Mouse (Mus musculus): ENCODE data around the gene Ccz1. TPM values are rescaled to one million over a fixed set of nuclear protein-coding genes. Genes with fewer than 3 reads are reported as not detected.

The Ccz1 gene
- polyA plus RNA-seq, 1 experiment: 31.0 TPM

GRCm38 (mm10) chr5:144039156-144039675 is 24.5 kb upstream of the Ccz1 start:
- no peak overlapping the region for H3K4me2 ChIP-seq (ENCODE audit: low read depth)
- no peaks in the 10 kb centered on the region for H3K36me3 ChIP-seq (ENCODE audit: control insufficient read depth, insufficient read depth)
- H3K79me2 ChIP-seq (ENCODE audit: control insufficient read depth, insufficient read depth): no peaks in the 10 kb centered on the region
- TF ChIP-seq CEBPB (IDR thresholded peaks at IDR 0.05; ENCODE audit: insufficient read depth, poor library complexity, severe bottlenecking) (no peak), SRF (IDR thresholded peaks at IDR 0.05; ENCODE audit: control insufficient read depth, insufficient read length, low read depth) (no peak), TCF12 (IDR thresholded peaks at IDR 0.05; ENCODE audit: insufficient read depth, poor library complexity, severe bottlenecking) (no peak), POLR2A (IDR thresholded peaks at IDR 0.05; ENCODE audit: insufficient read length, low read depth) (no peak), POLR2AphosphoS2 (IDR thresholded peaks at IDR 0.05; ENCODE audit: insufficient read length, low read depth) (no peak), MYOD1 (IDR thresholded peaks at IDR 0.05; ENCODE audit: control insufficient read depth in 1 of 3, insufficient read length in 2 of 3, low read depth in 2 of 3) (no peak), MYOG (IDR thresholded peaks at IDR 0.05; ENCODE audit: control insufficient read depth in 1 of 3, insufficient read depth in 1 of 3, insufficient read length in 2 of 3, low read depth in 2 of 3) (no peak), REST (IDR thresholded peaks at IDR 0.05; ENCODE audit: insufficient read depth, insufficient read length) (no peak), TCF3 (IDR thresholded peaks at IDR 0.05; ENCODE audit: insufficient read length, low read depth) (no peak)
- peaks cover 26% of the 10 kb centered on the region for H3K27me3 ChIP-seq (ENCODE audit: control insufficient read depth, insufficient read depth, insufficient read length)
- H3K4me3 ChIP-seq: no peak overlapping the region
- no peak overlapping the region for H3ac ChIP-seq (ENCODE audit: control insufficient read depth, insufficient read length)

- H3K79me2 ChIP-seq (ENCODE audit: control insufficient read depth, insufficient read depth): no peaks in the 10 kb centered on the region
- no peak for TF ChIP-seq POLR2A (IDR thresholded peaks at IDR 0.05; ENCODE audit: insufficient read length, low read depth)
- no peak for TF ChIP-seq MYOG (IDR thresholded peaks at IDR 0.05; ENCODE audit: control insufficient read depth in 1 of 3, insufficient read depth in 1 of 3, insufficient read length in 2 of 3, low read depth in 2 of 3)
- TF ChIP-seq SRF (IDR thresholded peaks at IDR 0.05; ENCODE audit: control insufficient read depth, insufficient read length, low read depth): no peak
- no peak for TF ChIP-seq MAX (IDR thresholded peaks at IDR 0.05; ENCODE audit: low read depth)
- TF ChIP-seq CEBPB (IDR thresholded peaks at IDR 0.05; ENCODE audit: insufficient read depth, poor library complexity, severe bottlenecking): no peak
- TF ChIP-seq E2F4 (IDR thresholded peaks at IDR 0.05; ENCODE audit: insufficient read depth): no peak
- no peak for TF ChIP-seq REST (IDR thresholded peaks at IDR 0.05; ENCODE audit: insufficient read depth, insufficient read length)
- TF ChIP-seq USF1 (IDR thresholded peaks at IDR 0.05; ENCODE audit: low read depth): no peak
- no peak for TF ChIP-seq POLR2AphosphoS2 (IDR thresholded peaks at IDR 0.05; ENCODE audit: insufficient read length, low read depth)
- TF ChIP-seq TCF12 (IDR thresholded peaks at IDR 0.05; ENCODE audit: insufficient read depth, poor library complexity, severe bottlenecking): no peak
- no peak for TF ChIP-seq MYOD1 (IDR thresholded peaks at IDR 0.05; ENCODE audit: control insufficient read depth in 1 of 3, insufficient read length in 2 of 3, low read depth in 2 of 3)
- no peak for TF ChIP-seq TCF3 (IDR thresholded peaks at IDR 0.05; ENCODE audit: insufficient read length, low read depth)
- H3K27me3 ChIP-seq (ENCODE audit: control insufficient read depth, insufficient read depth, insufficient read length): peaks cover 13% of the 10 kb centered on the region
- H3K4me3 ChIP-seq: no peak overlapping the region
- H3K36me3 ChIP-seq (ENCODE audit: control insufficient read depth, insufficient read depth): no peaks in the 10 kb centered on the region
- no peak overlapping the region for H3K4me2 ChIP-seq (ENCODE audit: low read depth)
- no peak overlapping the region for H3ac ChIP-seq (ENCODE audit: control insufficient read depth, insufficient read length)
Measured at GRCm38 (mm10) chr5:144036952-144037351, 22.3 kb upstream of the Ccz1 start.

GRCm38 (mm10) chr5:144034567-144034966 is 19.9 kb upstream of the Ccz1 start:
- H3K4me2 ChIP-seq (ENCODE audit: low read depth): no peak overlapping the region
- H3K36me3 ChIP-seq (ENCODE audit: control insufficient read depth, insufficient read depth): no peaks in the 10 kb centered on the region
- peaks cover 11% of the 10 kb centered on the region for H3K27me3 ChIP-seq (ENCODE audit: control insufficient read depth, insufficient read depth, insufficient read length)
- TF ChIP-seq TCF3 (IDR thresholded peaks at IDR 0.05; ENCODE audit: insufficient read length, low read depth) (no peak), POLR2A (IDR thresholded peaks at IDR 0.05; ENCODE audit: insufficient read length, low read depth) (no peak), REST (IDR thresholded peaks at IDR 0.05; ENCODE audit: insufficient read depth, insufficient read length) (no peak), E2F4 (IDR thresholded peaks at IDR 0.05; ENCODE audit: insufficient read depth) (no peak), TCF12 (IDR thresholded peaks at IDR 0.05; ENCODE audit: insufficient read depth, poor library complexity, severe bottlenecking) (no peak), MYOG (IDR thresholded peaks at IDR 0.05; ENCODE audit: control insufficient read depth in 1 of 3, insufficient read depth in 1 of 3, insufficient read length in 2 of 3, low read depth in 2 of 3) (no peak), CEBPB (IDR thresholded peaks at IDR 0.05; ENCODE audit: insufficient read depth, poor library complexity, severe bottlenecking) (no peak), SRF (IDR thresholded peaks at IDR 0.05; ENCODE audit: control insufficient read depth, insufficient read length, low read depth) (no peak)
- H3K4me3 ChIP-seq: no peak overlapping the region
- H3ac ChIP-seq (ENCODE audit: control insufficient read depth, insufficient read length): no peak overlapping the region
- no peaks in the 10 kb centered on the region for H3K79me2 ChIP-seq (ENCODE audit: control insufficient read depth, insufficient read depth)

GRCm38 (mm10) chr5:144032491-144032890 is 17.8 kb upstream of the Ccz1 start:
- Histone ChIP-seq H3ac (ENCODE audit: control insufficient read depth, insufficient read length) (no peak overlapping the region), H3K4me2 (ENCODE audit: low read depth) (no peak overlapping the region), H3K79me2 (ENCODE audit: control insufficient read depth, insufficient read depth) (no peaks in the 10 kb centered on the region), H3K4me3 (no peak overlapping the region), H3K27me3 (ENCODE audit: control insufficient read depth, insufficient read depth, insufficient read length) (peaks cover 10% of the 10 kb centered on the region), H3K36me3 (ENCODE audit: control insufficient read depth, insufficient read depth) (no peaks in the 10 kb centered on the region)
- TF ChIP-seq CEBPB (IDR thresholded peaks at IDR 0.05; ENCODE audit: insufficient read depth, poor library complexity, severe bottlenecking) (0 out of 2 replicates have a peak, but pooled peaks have one; percentile 22), MAX (IDR thresholded peaks at IDR 0.05; ENCODE audit: low read depth) (no peak)

- TF ChIP-seq POLR2AphosphoS2 (IDR thresholded peaks at IDR 0.05; ENCODE audit: insufficient read length, low read depth) (no peak), SRF (IDR thresholded peaks at IDR 0.05; ENCODE audit: control insufficient read depth, insufficient read length, low read depth) (no peak), MYOG (IDR thresholded peaks at IDR 0.05; ENCODE audit: control insufficient read depth in 1 of 3, insufficient read depth in 1 of 3, insufficient read length in 2 of 3, low read depth in 2 of 3) (no peak), TCF3 (IDR thresholded peaks at IDR 0.05; ENCODE audit: insufficient read length, low read depth) (no peak), CEBPB (IDR thresholded peaks at IDR 0.05; ENCODE audit: insufficient read depth, poor library complexity, severe bottlenecking) (no peak), REST (IDR thresholded peaks at IDR 0.05; ENCODE audit: insufficient read depth, insufficient read length) (no peak), MAX (IDR thresholded peaks at IDR 0.05; ENCODE audit: low read depth) (no peak), USF1 (IDR thresholded peaks at IDR 0.05; ENCODE audit: low read depth) (no peak)
Measured at GRCm38 (mm10) chr5:144026620-144027263, 12.1 kb upstream of the Ccz1 start, which contains the start of gene Ocm. Gene Ocm (minus strand): TSS chr5:144026670.

More at GRCm38 (mm10) chr5:144026620-144027263, 12.1 kb upstream of the Ccz1 start, which contains the start of gene Ocm:
- peaks cover 22% of the 10 kb centered on the region for H3K27me3 ChIP-seq (ENCODE audit: control insufficient read depth, insufficient read depth, insufficient read length)
- H3K4me3 ChIP-seq: no peak within 1 kb of the TSS
- H3K36me3 ChIP-seq (ENCODE audit: control insufficient read depth, insufficient read depth): no peaks in the 10 kb centered on the region
- no peak within 1 kb of the TSS for H3K4me2 ChIP-seq (ENCODE audit: low read depth)
- H3K79me2 ChIP-seq (ENCODE audit: control insufficient read depth, insufficient read depth): no peaks in the 10 kb centered on the region
- no peak within 1 kb of the TSS for H3ac ChIP-seq (ENCODE audit: control insufficient read depth, insufficient read length)
